Mouse (Mus musculus) forebrain, embryonic 15.5 days (tissue): ENCODE results near the gene Ppp1r27. TPM values are rescaled to one million over a fixed set of nuclear protein-coding genes. Genes with fewer than 3 reads are reported as not detected.
"Not testable (repeated sequence)": the region's sequence is repeated elsewhere in the genome, so short reads cannot be mapped to it uniquely, and the experiment has no call there.

Experiments
- ATAC-seq: fragments of 200-750 bp; cut with Nextera tagmentation; replicated peaks from 2 replicates; pipeline ENCODE4 v1.8.0; 2017; ENCODE audit warnings: mild to moderate bottlenecking, moderate TSS enrichment, moderate library complexity
- H3K27ac ChIP-seq: fragments of 300-500 bp; sonication (generic); replicated peaks from 2 replicates; pipeline ENCODE4 v1.5.1; 2015; ENCODE audit warnings: mild to moderate bottlenecking, inconsistent platforms
- H3K27me3 ChIP-seq: fragments of 300-500 bp; sonication (generic); 2 replicates; pipeline ENCODE4 v1.6.1; 2015; ENCODE audit warnings: inconsistent platforms
- H3K36me3 ChIP-seq: fragments of 300-500 bp; sonication (generic); 2 replicates; pipeline ENCODE4 v1.6.1; 2015; ENCODE audit warnings: mild to moderate bottlenecking, inconsistent platforms
- H3K4me1 ChIP-seq: fragments of 300-500 bp; sonication (generic); 2 replicates; pipeline ENCODE4 v1.6.1; 2015; ENCODE audit warnings: inconsistent platforms
- H3K4me2 ChIP-seq: fragments of 300-500 bp; sonication (generic); replicated peaks from 2 replicates; pipeline ENCODE4 v1.6.1; 2015; ENCODE audit warnings: mild to moderate bottlenecking, inconsistent platforms
- H3K4me3 ChIP-seq: fragments of 300-500 bp; sonication (generic); 2 replicates; pipeline ENCODE4 v1.5.1; 2015; ENCODE audit warnings: mild to moderate bottlenecking, inconsistent platforms
- H3K9ac ChIP-seq: fragments of 300-500 bp; sonication (generic); replicated peaks from 2 replicates; pipeline ENCODE4 v1.6.1; 2015; ENCODE audit warnings: mild to moderate bottlenecking, inconsistent platforms
- H3K9me3 ChIP-seq: fragments of 300-500 bp; sonication (generic); 2 replicates; pipeline ENCODE4 v1.6.1; 2016; ENCODE audit warnings: inconsistent platforms
- WGBS: fragments of 180-500 bp; shearing (Covaris S2); methylation state at CpG from one replicate; pipeline ENCODE4 v1.1.7; 2015; ENCODE audit warnings: mixed read lengths; 5-methylcytosine and 5-hydroxymethylcytosine counted together
- polyA plus RNA-seq: library from polyadenylated mRNA; unstranded; fragments of >200 nt; fragmentation: Nextera tagmentation; extraction: Ambion mirVana; gene quantifications from 2 replicates; pipeline ENCODE4 v1.2.1, GENCODE M21; 2015

Ppp1r27 gene
- polyA plus RNA-seq, 1 experiment from 2014 or later, result 0.23 TPM

DNA sequence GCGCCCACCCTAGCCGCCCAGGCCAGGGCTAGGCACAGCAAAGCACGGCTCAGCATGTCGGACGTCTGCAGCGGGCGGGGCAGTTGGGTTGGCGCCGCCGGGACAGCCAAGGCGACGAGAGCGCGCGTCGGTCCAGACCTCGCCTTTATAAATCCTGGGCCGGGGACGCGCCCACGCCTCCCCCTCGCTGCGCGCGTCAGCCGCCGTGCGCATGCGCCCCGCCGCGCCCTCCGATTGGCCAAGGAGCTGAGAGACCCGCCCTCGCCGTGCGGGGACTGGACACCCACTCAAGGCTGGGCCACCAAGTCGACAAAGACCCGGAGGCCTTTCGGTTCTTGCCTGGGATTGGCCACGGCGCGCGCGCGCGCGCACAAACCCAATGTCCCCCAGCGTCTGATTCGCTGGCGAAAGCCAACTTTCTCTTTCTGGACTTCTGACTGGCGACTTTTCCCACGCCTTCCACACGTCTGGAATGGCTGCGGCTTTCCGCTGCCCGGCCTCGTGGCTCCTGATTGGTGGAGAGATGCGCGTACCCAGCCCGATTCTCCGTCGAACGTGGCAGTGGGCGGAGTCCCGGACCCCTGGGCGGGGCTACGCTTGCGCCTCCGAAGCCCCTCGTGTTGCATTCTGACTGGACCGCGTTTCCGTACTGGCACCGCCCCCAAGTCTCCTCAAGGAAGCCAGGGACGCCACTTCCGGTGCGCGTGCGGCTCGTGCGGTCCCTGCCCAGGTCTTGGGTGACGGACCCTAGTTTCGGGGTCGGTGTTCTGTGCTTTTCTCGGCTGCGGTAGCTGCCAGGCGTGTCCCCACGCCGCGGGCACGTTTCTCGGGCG is 22.0 kb upstream of the Ppp1r27 start, which contains the start of gene P4hb:
TSS of gene P4hb (minus strand) at position 502 of the 833 bp plus-strand sequence.
- Histone ChIP-seq H3K27ac (peak within 1 kb of the TSS; percentile 90), H3K4me2 (peak within 1 kb of the TSS; percentile 85), H3K4me1 (peaks cover 28% of the 10 kb centered on the region), H3K27me3 (no peaks in the 10 kb centered on the region), H3K4me3 (peak within 1 kb of the TSS; percentile 69), H3K36me3 (peaks cover 35% of the 10 kb centered on the region), H3K9ac (peak within 1 kb of the TSS; percentile 82), H3K9me3 (no peaks in the 10 kb centered on the region)
- WGBS, result under 1% methylated on average over 93 of the region's 94 CpGs
- ATAC-seq, result peak; percentile 97

DNA sequence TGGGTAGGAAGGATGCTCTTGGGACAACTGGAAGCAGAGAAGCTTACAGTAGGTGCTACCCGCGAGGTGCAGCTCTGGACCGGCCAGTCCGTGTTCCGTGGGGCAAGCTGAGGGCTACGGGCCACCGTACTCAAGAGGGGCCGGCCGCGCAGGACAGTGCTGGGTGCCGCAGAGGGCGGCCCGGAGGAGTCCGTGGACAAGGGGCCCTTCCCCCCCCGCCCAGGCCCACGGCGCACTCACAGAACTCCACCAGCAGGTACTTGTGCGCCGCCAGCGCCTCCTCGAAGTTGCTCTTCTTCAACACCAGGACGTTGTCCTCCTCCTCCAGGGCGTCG is 21.5 kb upstream of the Ppp1r27 start:
- H3K36me3 ChIP-seq, result peaks cover 35% of the 10 kb centered on the region
- no peaks in the 10 kb centered on the region for H3K27me3 ChIP-seq
- peaks cover 28% of the 10 kb centered on the region for H3K4me1 ChIP-seq
- under 1% methylated on average over 22 of the region's 24 CpGs for WGBS
- H3K4me2 ChIP-seq, result peak overlapping the region; percentile 85
- no peaks in the 10 kb centered on the region for H3K9me3 ChIP-seq
- peak overlapping the region; percentile 69 for H3K4me3 ChIP-seq
- H3K27ac ChIP-seq, result peak overlapping the region; percentile 90
- ATAC-seq, result no peak; the same call in 1 of the 2 replicates
- peak overlapping the region; percentile 82 for H3K9ac ChIP-seq

DNA sequence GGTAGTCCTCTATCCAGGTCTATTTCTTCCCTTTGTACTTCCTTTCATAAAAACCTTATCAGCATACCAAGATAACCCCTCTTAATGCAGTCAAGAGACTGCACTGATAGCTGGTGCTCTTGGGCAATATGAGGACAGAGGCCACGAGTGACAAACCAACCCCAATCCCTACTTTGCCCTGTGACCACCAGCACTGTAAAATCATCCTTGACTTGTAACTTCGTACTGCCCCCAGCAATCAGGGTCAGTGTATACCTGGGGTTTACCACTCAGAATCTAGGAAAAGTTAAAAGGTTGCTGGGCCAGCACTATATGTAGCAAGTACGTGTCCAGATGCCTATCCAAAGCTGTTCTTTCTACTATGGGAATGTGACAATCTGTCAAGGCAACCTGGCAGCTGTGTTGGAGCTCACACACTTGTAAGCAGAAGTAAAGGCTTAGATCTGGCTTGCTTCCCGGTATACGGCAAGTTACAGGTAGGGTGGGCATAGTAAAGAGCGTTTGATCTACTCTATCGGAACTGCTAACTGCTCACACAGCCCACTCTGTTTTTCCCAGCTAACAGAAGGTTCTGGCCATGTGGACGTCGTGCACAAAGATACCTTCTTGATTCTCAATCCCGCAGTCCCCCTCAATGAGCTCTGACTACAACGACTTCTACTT is 21.0 kb upstream of the Ppp1r27 start:
- Histone ChIP-seq H3K27ac (peak overlapping the region; percentile 90), H3K4me3 (peak overlapping the region; percentile 69)
- ATAC-seq, result no peak

DNA sequence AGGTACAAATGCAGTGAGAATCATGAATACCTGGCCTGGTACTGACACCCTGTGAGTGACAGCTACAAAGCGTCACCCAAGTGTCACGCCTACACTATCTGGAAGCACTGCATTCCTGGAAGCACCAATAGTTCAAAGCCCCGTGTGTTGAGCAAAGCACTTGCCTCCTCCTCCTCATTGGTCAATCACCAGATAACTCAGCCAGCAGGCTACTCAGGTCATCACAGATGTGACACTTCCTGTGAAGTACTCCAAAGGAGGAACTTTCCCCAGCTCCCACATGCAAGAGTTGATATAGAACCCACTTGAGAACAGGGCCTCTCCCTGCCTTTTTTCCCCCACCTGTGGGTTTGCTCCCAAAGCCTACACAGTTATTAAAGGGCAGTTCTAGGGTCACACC is 20.2 kb upstream of the Ppp1r27 start:
- Histone ChIP-seq H3K4me3 (peak overlapping the region; percentile 69; the same call in 1 of the 2 replicates), H3K4me1 (peaks cover 28% of the 10 kb centered on the region), H3K4me2 (peak overlapping the region; percentile 85; the same call in 1 of the 2 replicates), H3K36me3 (peaks cover 45% of the 10 kb centered on the region), H3K27me3 (no peaks in the 10 kb centered on the region), H3K9me3 (no peaks in the 10 kb centered on the region), H3K27ac (no peak overlapping the region), H3K9ac (no peak overlapping the region; the same call in 1 of the 2 replicates)
- 95% methylated on average over 3 of the region's 3 CpGs for WGBS
- no peak for ATAC-seq

More for the DNA sequence above, 21.0 kb upstream of the Ppp1r27 start:
- Histone ChIP-seq H3K4me2 (peak overlapping the region; percentile 85), H3K9ac (peak overlapping the region; percentile 82), H3K36me3 (peaks cover 38% of the 10 kb centered on the region), H3K4me1 (peaks cover 28% of the 10 kb centered on the region), H3K9me3 (no peaks in the 10 kb centered on the region), H3K27me3 (no peaks in the 10 kb centered on the region)
- 16% methylated on average over 11 of the region's 11 CpGs for WGBS

DNA sequence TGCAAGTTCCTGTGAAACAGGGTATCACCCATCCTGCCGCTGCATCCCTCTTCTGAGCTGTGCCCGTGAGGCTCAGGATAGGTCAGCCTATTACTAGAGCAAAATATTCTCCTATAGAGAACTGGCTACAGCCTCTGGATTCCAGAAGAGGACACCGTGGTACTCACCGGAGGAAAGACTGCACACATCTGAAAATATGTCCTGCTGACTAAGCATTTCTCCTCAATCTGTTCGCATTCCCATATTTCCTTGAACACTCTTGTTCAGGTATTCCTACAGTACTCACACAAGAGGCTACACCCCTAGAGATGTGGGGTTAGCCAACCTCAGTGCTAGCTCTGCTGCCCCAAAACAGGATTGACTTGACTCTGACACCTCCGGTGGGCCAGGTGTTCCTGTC is 17.4 kb upstream of the Ppp1r27 start:
- peaks cover 70% of the 10 kb centered on the region for H3K36me3 ChIP-seq
- no peaks in the 10 kb centered on the region for H3K9me3 ChIP-seq

DNA sequence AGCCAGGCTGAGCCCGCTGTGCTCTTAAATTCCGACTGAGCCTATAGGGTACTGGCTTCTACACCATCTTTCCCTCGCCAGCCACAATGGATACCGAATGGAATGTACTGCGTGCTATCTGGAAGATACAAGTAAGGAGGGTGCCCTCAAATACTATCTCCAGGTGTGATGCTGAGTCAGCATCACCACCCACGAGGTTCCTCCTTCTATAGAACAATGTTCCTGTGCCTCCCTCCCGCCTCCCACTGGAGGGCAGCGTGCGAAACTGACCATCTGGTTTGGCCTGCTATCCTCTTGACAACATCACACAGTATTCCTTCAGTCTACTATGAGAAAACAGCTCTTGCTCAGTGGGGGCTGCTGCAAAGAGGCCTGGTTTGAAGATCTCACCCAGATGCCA is 14.2 kb upstream of the Ppp1r27 start:
- 87% methylated on average over 9 of the region's 9 CpGs for WGBS
- no peaks in the 10 kb centered on the region for H3K9me3 ChIP-seq
- no peaks in the 10 kb centered on the region for H3K27me3 ChIP-seq
- H3K4me2 ChIP-seq, result no peak overlapping the region
- H3K27ac ChIP-seq, result no peak overlapping the region
- no peak overlapping the region for H3K9ac ChIP-seq
- H3K4me3 ChIP-seq, result no peak overlapping the region
- H3K36me3 ChIP-seq, result peaks cover 90% of the 10 kb centered on the region
- ATAC-seq, result no peak
- no peaks in the 10 kb centered on the region for H3K4me1 ChIP-seq

More for the DNA sequence above, 17.4 kb upstream of the Ppp1r27 start:
- ATAC-seq, result no peak
- Histone ChIP-seq H3K9ac (no peak overlapping the region), H3K4me1 (peaks cover 17% of the 10 kb centered on the region), H3K4me3 (no peak overlapping the region), H3K27ac (no peak overlapping the region), H3K4me2 (no peak overlapping the region), H3K27me3 (no peaks in the 10 kb centered on the region)
- WGBS, result 93% methylated on average over 6 of the region's 6 CpGs

DNA sequence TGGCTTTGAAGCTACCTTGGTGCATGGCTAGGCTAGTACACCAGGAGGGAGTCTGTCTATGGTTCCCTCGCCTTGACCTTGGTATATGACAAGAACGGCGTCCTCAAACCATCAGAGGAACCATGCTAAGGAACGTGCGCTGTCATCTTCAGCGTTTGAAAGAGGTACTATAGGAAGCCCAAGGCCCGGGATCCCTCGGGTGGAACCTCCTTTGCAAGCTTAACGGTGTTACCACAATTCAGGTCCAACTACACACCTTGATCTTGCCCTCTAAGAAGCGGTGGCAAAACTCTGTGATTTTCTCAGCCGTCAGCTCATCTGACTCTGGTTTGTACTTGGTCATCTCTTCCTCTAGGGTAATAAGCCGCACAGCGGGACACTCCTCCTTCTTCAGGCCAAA is 12.0 kb upstream of the Ppp1r27 start:
- Histone ChIP-seq H3K4me1 (no peaks in the 10 kb centered on the region), H3K27me3 (no peaks in the 10 kb centered on the region), H3K36me3 (peaks cover 92% of the 10 kb centered on the region), H3K9me3 (no peaks in the 10 kb centered on the region), H3K27ac (no peak overlapping the region), H3K9ac (no peak overlapping the region), H3K4me3 (no peak overlapping the region), H3K4me2 (no peak overlapping the region)
- WGBS, result 98% methylated on average over 13 of the region's 13 CpGs
- ATAC-seq, result no peak

DNA sequence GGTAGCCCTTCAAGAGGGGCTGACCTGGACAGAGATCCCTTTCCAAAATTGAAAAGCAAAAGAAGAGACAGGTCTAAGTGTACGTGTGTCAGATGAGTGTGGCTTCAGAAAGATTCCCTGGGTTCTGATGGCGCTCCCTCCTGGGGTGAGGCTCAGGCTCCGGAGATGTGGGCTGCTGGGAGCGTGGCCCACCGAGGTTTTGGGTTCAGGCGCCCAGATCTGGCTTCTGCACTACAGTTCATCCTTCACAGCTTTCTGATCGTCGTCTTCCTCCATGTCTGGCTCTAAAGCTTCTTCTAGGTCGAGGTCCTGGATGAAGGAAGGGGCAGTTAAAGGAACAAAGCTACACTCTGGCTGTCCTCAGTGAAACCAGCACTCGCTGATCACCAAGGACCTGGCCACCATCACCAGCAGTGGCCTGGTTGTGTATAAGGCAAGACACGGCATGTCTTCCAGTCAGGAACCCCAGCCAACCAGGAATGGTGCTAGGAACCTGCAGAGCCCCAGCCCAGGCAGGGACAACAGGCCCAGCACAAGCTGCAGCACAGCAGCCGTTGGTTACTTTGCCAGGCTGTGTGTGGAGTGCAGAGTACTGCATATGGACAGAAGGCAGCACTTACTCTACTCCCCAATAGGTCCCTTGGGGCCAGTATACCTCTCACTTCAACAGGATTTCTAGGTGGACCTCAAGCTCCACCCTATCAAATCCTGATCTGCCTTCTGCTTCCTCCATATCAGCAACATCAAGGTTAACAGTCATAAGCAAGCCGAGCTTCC is 10.2 kb upstream of the Ppp1r27 start:
- no peaks in the 10 kb centered on the region for H3K27me3 ChIP-seq
- H3K36me3 ChIP-seq, result peaks cover 73% of the 10 kb centered on the region
- H3K9me3 ChIP-seq, result no peaks in the 10 kb centered on the region
- no peaks in the 10 kb centered on the region for H3K4me1 ChIP-seq
- no peak overlapping the region for H3K4me3 ChIP-seq
- ATAC-seq, result no peak
- H3K4me2 ChIP-seq, result no peak overlapping the region
- WGBS, result 95% methylated on average over 13 of the region's 13 CpGs
- H3K9ac ChIP-seq, result no peak overlapping the region
- H3K27ac ChIP-seq, result no peak overlapping the region

DNA sequence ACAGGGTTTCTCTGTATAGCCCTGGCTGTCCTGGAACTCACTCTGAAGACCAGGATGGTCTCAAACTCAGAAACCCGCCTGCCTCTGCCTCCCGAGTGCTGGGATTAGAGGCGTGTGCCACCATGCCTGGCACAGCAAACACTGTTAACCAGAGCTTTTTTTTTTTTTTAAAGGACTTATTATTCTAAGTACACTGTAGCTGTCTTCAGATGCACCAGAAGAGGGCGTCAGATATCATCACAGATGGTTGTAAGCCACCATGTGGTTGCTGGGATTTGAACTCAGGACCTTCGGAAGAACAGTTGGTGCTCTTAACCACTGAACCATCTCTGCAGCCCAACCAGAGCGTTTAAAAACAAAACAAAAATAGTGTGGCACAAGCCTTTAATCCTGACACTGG is 7.9 kb upstream of the Ppp1r27 start:
- not testable (repeated sequence) for H3K27me3 ChIP-seq, ATAC-seq, H3K4me2 ChIP-seq, H3K9me3 ChIP-seq, H3K4me3 ChIP-seq, H3K27ac ChIP-seq, H3K9ac ChIP-seq, H3K4me1 ChIP-seq
- peaks cover 54% of the 10 kb centered on the region for H3K36me3 ChIP-seq
- WGBS, result 84% methylated on average over 6 of the region's 6 CpGs

DNA sequence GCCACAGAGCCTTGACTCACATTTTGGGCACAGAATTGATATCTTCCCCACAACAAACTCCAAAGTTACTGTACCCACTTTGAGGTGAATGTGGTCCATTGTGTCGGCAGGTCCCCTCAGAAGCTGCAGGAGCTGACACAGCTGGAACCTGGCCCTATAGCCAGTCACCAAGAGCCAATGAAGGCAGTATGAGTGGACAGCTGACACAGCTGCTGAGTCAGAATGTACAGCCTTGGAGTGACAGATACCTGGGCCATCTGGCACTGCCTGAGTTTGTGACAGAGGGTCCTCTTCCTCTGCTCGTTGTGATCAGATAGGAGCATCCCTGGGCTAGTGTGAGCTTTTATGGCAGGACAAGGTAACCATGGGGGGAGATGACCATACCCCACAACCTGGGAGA is 4.3 kb upstream of the Ppp1r27 start:
- H3K4me1 ChIP-seq, result peaks cover 3% of the 10 kb centered on the region
- H3K9me3 ChIP-seq, result no peaks in the 10 kb centered on the region
- no peak overlapping the region for H3K4me3 ChIP-seq
- ATAC-seq, result no peak
- 82% methylated on average over 2 of the region's 2 CpGs for WGBS
- H3K36me3 ChIP-seq, result peaks cover 18% of the 10 kb centered on the region
- H3K4me2 ChIP-seq, result no peak overlapping the region
- H3K27me3 ChIP-seq, result no peaks in the 10 kb centered on the region
- no peak overlapping the region for H3K9ac ChIP-seq
- no peak overlapping the region for H3K27ac ChIP-seq

DNA sequence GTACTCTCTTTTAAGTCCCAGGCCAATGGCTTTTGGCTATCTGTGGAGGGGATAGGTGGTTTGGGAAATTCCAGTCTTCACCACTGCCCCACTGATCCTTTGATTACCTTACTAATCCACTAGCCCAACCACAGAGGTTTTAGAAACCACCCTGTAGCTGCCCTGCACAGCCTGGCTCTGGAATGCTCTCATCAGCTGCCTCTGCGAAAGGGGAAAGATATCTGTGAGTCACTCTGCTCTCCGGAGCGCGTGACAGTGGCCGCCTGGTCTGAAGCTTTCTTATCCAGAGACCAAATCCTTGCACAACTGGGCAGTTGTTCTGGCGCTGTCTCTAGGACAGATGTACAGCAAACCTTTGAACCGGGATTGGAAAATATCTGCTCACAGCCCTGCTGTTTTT is 3.9 kb upstream of the Ppp1r27 start:
- Histone ChIP-seq H3K36me3 (peaks cover 13% of the 10 kb centered on the region), H3K9me3 (no peaks in the 10 kb centered on the region)
- 81% methylated on average over 7 of the region's 7 CpGs for WGBS

DNA sequence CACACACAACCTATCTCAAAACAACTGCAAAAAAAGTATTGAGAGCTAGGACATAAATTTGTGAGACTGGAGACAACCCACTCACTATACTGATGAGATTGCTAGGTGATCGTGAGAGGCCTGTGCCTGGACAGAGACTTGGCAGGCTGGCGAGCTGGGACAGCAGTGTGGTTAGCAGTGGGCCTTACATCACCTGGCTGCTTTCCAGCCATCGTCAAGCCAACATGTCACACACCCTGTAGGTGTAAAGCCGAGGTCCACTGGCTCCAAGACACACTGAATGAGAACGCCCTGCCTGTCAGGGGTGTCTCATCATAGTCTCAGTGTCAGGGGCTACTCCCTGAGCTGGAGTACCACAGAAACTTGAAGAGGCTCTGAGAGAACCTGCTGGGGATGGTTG is 1.8 kb upstream of the Ppp1r27 start:
- H3K9ac ChIP-seq, result no peak overlapping the region
- H3K4me3 ChIP-seq, result no peak overlapping the region
- no peaks in the 10 kb centered on the region for H3K27me3 ChIP-seq
- WGBS, result 68% methylated on average over 5 of the region's 5 CpGs
- H3K4me1 ChIP-seq, result peaks cover 20% of the 10 kb centered on the region
- ATAC-seq, result no peak
- no peak overlapping the region for H3K4me2 ChIP-seq
- no peak overlapping the region for H3K27ac ChIP-seq
- H3K9me3 ChIP-seq, result no peaks in the 10 kb centered on the region
- no peaks in the 10 kb centered on the region for H3K36me3 ChIP-seq

More for the DNA sequence above, 3.9 kb upstream of the Ppp1r27 start:
- Histone ChIP-seq H3K4me2 (no peak overlapping the region), H3K4me3 (no peak overlapping the region), H3K9ac (no peak overlapping the region), H3K27ac (no peak overlapping the region), H3K27me3 (no peaks in the 10 kb centered on the region), H3K4me1 (peaks cover 7% of the 10 kb centered on the region)
- no peak for ATAC-seq
